Mouse (Mus musculus): Measurements from ENCODE around the gene Tgfb1i1.

DNA sequence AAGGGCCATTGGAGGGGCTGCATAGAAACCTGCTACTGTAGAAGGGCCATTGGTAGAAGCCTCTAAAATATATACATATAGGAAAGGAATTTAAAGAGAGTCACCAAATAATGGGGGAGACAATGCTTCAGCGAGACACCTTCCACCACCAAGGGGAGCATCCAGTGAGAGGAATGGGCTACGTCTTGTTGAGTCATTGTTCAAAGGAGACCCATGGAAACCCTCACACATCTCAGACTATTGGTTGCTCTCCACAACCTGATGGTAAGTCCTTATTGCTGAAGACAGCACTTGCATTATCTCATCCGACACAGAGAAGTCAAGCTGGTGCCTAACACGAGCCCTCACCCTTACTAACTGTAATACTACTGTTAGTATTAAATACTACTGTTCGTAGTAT, 9.1 kb downstream of the Tgfb1i1 start:
- TF ChIP-seq POU5F1 (IDR thresholded peaks at IDR 0.05; ENCODE audit: borderline replicate concordance, low read length) (no peak), CTCF (conservative IDR thresholded peaks at IDR 0.05; ENCODE audit: low read length) (no peak), NANOG (IDR thresholded peaks at IDR 0.05; ENCODE audit: borderline replicate concordance, low read length) (no peak)

Measured in E14TG2a.4 (cell line).